Mouse (Mus musculus) cerebellum, adult 2 months (tissue): ENCODE results near the gene Racgap1. TPM values are rescaled to one million over a fixed set of nuclear protein-coding genes. Genes with fewer than 3 reads are reported as not detected.

Source experiments
- DNase-seq, 2 experiments: peaks; one replicate each; pipeline ENCODE4 v3.0.0; 2021
- H3K27ac ChIP-seq: fragments of 200-500 bp; 2 replicates; pipeline ENCODE4 v1.5.1; 2012; ENCODE audit warnings: low read length, control low read depth, inconsistent platforms; ENCODE audit not compliant: insufficient read depth
- H3K27me3 ChIP-seq: fragments of 200-500 bp; 2 replicates; pipeline ENCODE4 v1.6.1; 2012; ENCODE audit warnings: inconsistent platforms, mild to moderate bottlenecking, low read length, moderate library complexity; ENCODE audit not compliant: control insufficient read depth, insufficient read depth
- H3K4me1 ChIP-seq: fragments of 200-500 bp; 2 replicates; pipeline ENCODE4 v1.6.1; 2011; ENCODE audit warnings: low read length; ENCODE audit not compliant: control insufficient read depth, insufficient read depth
- H3K4me3 ChIP-seq: fragments of 200-500 bp; replicated peaks from 2 replicates; pipeline ENCODE3; 2011; ENCODE audit warnings: mild to moderate bottlenecking, low read depth, low read length, control low read depth; ENCODE audit not compliant: insufficient read depth
- CTCF ChIP-seq: fragments of 200-500 bp; IDR thresholded peaks from 2 replicates; pipeline ENCODE4 v1.5.1; 2011; ENCODE audit warnings: low read depth, mild to moderate bottlenecking, control low read depth, low read length, moderate library complexity, borderline replicate concordance; ENCODE audit not compliant: insufficient read depth
- POLR2A ChIP-seq: fragments of 200-500 bp; IDR thresholded peaks from 2 replicates; pipeline ENCODE4 v1.6.1; 2011; ENCODE audit warnings: low read length, control low read depth, borderline replicate concordance; ENCODE audit not compliant: insufficient read depth
- WGBS: fragments of 180-500 bp; shearing (Covaris S2); methylation state at CpG from one replicate; pipeline ENCODE4 v1.1.7; 2018; 5-methylcytosine and 5-hydroxymethylcytosine counted together
- polyA plus RNA-seq: library from polyadenylated mRNA; depleted of rRNA; stranded (reverse); fragments of >200 nt; gene quantifications from 2 replicates; pipeline ENCODE4 v1.2.3, GENCODE M21; 2012

The Racgap1 gene
- polyA plus RNA-seq, 1 experiment = 15.5 TPM

DNA sequence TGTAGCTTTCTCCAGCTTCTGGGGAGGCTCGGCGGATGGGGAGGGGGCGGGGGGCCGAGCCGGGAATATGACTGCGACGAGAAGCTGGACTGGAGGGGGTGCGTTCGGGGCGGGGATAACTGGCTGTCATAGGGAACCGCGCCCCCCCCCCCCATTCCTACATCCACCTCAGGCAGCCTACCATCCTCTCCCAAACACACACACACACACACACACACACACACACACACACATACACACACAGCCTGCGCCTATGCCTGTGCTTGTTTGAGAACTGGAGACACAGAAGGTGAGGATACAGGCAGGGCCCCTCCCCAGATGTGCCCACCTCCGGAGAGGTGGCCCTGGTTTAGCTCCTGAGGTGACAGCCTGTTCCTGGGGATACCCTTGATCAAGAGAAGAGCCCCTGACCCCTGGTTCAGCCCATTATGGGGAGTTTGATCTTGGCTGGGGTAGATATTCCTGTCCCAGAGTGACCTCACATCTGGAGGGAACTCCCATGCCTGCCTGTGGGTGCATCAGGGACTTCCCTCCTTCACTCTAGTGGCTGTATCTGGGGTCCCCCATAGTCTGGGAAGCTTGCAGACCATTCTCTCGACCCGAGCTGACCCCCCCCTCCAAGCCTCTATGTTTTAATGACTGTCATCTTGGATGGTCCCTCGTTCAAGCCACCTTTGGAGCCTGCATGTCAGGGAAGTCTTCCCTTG, 19.7 kb upstream of the Racgap1 start:
- Histone ChIP-seq H3K27ac (peak overlapping the region; percentile 98), H3K4me1 (peaks cover 51% of the 10 kb centered on the region), H3K27me3 (no peaks in the 10 kb centered on the region), H3K4me3 (peak overlapping the region; percentile 47)
- WGBS = 5% methylated on average over 14 of the region's 17 CpGs
- peak; percentile 39 to 57 for DNase-seq
- TF ChIP-seq POLR2A (no peak), CTCF (no peak)

DNA sequence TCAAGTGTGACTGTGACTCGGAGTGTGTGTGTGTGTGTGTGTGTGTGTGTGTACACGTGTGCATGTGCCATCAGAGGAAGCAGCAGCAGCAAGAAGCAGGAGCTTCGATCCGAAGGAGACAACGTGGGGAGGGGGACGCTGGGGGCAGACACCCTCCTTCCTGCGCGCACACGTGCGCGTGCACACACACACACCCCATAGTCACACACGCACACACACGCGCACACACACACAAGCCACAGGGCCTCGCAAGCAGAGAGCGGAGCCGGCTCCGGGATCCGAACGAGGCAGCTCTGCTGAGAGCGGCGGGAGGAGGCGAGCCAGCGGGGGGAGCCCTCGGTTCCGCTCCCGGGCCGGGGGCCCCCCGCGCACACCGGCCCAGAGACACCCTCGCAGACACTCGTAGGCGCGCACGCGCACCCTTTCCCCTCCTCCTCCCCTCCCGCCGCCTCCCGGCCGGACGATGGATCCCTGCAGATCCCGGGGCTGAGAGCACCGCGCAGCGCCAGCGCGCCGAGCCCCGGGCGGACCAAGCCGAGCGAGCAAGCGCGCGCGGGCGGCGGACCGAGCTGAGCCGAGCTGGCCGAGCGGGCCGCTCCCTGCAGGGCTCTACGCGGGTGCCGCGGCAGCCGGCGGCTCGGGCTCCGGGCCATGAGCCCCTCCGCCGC, 18.8 kb upstream of the Racgap1 start, which contains the start of gene Asic1:
TSS of gene Asic1 (plus strand) at position 215 of the 668 bp plus-strand sequence.
- under 1% methylated on average over 73 of the region's 74 CpGs for WGBS
- TF ChIP-seq POLR2A (peak; percentile 37; the same call in 1 of the 2 replicates), CTCF (no peak)
- Histone ChIP-seq H3K4me1 (peaks cover 44% of the 10 kb centered on the region), H3K4me3 (peak within 1 kb of the TSS; percentile 47), H3K27ac (peak within 1 kb of the TSS; percentile 98), H3K27me3 (no peaks in the 10 kb centered on the region)
- peak; percentile 88 to 90 for DNase-seq

DNA sequence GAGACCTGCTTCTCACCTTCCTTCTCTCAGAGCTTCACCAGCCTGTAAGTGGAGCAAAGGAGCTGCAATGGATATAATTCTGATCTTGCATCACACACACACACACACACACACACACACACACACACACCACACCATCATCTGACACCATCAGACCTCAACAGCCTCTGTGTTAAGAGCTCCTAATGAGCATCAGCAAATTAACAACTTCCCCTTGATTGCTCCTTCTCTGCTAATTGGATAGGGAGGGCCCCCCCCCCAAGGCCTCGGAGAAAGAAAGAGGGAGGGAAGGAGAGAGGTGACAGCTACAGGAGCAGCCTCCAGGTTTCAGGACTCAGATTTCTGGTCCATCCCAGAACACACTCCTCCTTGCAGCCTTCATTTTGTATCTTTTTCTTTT, 17.9 kb upstream of the Racgap1 start:
- no peak for DNase-seq
- 0% methylated on average over 1 of the region's 1 CpGs for whole genome bisulfite sequencing
- Histone ChIP-seq H3K4me3 (no peak overlapping the region), H3K27ac (peak overlapping the region; percentile 98), H3K4me1 (peaks cover 38% of the 10 kb centered on the region), H3K27me3 (no peaks in the 10 kb centered on the region)
- no peak for TF ChIP-seq POLR2A
- TF ChIP-seq CTCF = no peak

DNA sequence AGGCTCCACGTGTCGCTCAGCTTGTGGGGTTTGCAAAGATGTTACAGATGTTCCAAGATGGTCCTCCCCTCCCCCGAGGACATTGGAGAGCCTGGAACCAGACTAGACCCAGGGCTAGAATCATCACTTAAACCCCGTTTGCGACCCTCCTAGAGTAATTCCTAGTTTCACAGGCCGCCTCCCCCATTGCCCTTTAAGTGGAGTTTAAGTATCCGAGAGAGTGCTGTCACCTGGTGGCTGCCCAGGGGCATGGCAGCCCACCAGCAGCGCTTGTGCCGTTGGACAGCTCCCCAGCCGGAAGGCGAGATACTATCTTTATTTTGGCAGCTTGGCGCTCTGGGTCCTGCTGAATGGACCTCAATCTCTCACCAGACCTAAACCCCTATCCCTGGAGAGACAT, 17.4 kb upstream of the Racgap1 start:
- Histone ChIP-seq H3K4me3 (no peak overlapping the region), H3K27ac (peak overlapping the region; percentile 79), H3K4me1 (peaks cover 41% of the 10 kb centered on the region), H3K27me3 (no peaks in the 10 kb centered on the region)
- TF ChIP-seq POLR2A = no peak
- peak; percentile 97 for TF ChIP-seq CTCF
- DNase-seq = peak; percentile 83 to 86
- 4% methylated on average over 12 of the region's 12 CpGs for WGBS

DNA sequence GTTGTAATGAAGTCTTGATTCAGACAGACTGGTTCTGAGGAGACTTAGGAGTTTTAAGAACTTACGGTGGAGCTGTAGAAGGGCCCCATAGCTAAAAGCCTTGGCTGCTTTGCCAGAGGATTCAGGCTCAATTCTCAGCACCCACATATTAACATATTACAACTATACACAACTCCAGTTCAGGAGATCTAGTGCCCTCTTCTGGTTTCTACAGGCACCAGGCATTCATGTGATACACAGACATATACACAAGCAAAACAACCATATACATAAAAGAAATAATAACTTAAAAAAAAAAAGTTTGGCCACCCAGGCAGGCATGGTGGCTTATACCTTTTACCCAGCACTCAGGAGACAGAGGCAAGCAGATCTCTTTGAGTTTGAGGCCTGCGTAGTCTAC, 16.1 kb upstream of the Racgap1 start:
- H3K4me1 ChIP-seq = peaks cover 30% of the 10 kb centered on the region
- no peaks in the 10 kb centered on the region for H3K27me3 ChIP-seq
- TF ChIP-seq CTCF (no peak), POLR2A (no peak)
- WGBS = 99% methylated on average over 2 of the region's 2 CpGs
- no peak overlapping the region for H3K4me3 ChIP-seq
- DNase-seq = no peak
- H3K27ac ChIP-seq = no peak overlapping the region

DNA sequence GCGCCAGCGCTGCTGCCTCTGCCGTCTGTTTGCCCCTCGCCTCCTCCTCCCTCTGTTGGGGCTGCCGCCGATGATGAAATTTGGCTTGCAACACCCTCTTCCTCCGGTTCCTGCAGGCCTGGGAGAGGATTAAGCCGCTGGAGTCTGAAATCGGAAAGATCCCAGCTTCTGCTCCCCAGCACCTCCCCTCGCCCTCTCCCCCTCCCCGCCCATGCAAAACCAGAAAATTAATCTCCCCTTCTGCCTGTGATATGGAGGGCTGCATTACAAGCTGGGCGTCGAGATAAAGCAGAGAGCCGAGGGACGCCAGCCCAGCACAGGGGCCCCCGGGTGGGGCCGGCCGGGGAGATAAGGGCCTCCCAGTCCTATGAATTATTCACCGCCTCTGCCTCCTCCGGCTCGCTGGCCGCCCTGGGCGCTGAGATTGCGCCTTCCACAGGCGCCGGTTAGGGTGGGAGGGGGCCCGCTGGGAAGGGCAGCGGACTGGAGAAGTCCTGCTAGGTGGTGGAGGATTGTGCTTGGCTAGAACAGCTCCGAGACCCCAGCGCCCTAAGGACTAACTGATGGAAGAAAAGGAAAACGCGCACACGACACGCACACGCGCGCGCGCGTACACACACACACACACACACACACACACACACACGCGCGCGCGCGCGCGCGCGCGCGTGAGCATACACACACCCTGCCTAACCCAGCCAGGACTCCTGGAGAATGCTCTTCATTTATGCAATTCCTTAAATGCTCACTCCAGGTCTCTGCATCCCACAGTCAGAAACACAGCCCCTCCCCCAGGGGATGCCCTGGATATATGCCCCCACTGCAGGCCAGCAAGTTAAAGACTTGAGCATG, 13.4 kb upstream of the Racgap1 start:
- DNase-seq = peak; percentile 70 to 72
- peak overlapping the region; percentile 80 for H3K4me3 ChIP-seq
- no peaks in the 10 kb centered on the region for H3K27me3 ChIP-seq
- 1% methylated on average over 51 of the region's 52 CpGs for WGBS
- peak overlapping the region; percentile 90 for H3K27ac ChIP-seq
- H3K4me1 ChIP-seq = peaks cover 25% of the 10 kb centered on the region
- TF ChIP-seq POLR2A = peak; percentile 22; the same call in 1 of the 2 replicates
- no peak for TF ChIP-seq CTCF

DNA sequence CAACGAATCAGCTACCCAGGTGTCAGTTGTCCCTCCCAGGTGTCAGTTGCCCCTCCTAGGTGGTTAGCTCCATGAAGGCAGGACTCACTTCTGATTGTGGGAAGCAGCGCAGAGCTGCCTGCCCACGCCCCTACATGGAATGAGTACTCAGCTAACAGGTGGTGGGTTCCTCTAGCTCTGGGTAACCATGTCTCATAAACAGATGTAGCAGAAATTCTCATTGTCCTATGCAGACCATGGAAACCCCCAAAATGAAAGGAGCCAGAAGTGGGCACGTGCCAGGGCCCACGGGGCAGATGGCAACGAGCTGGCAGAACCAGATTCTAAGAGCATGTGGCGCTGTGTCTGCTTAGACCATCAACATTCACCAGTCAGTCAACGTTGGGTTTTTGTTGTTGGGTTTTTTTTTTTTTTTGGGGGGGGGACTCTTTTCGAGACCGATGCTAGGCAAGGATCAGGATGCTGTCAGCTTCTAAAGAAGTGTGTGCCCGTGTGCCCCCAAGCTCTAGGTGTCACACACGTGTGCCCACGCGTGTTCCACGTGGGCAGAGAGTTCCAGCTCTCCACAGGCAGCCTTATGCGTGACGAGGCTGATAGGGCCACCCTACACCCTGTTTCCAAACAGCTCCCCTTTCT, 12.6 kb upstream of the Racgap1 start:
- Histone ChIP-seq H3K4me3 (peak overlapping the region; percentile 80), H3K27me3 (no peaks in the 10 kb centered on the region), H3K27ac (peak overlapping the region; percentile 90), H3K4me1 (peaks cover 20% of the 10 kb centered on the region)
- TF ChIP-seq CTCF (no peak), POLR2A (no peak)
- peak in 1 of 2 experiments; percentile 43 for DNase-seq
- WGBS = 8% methylated on average over 17 of the region's 17 CpGs
